Mouse (Mus musculus) cerebellum, adult 2 months (tissue): Measurements from ENCODE around the gene Kcne4. TPM values are rescaled to one million over a fixed set of nuclear protein-coding genes. Genes with fewer than 3 reads are reported as not detected.

ENCODE experiments used
- DNase-seq, 2 experiments: peaks; one replicate each; pipeline ENCODE4 v3.0.0; 2021
- H3K27ac ChIP-seq: fragments of 200-500 bp; 2 replicates; pipeline ENCODE4 v1.5.1; 2012; ENCODE audit warnings: low read length, control low read depth, inconsistent platforms; ENCODE audit not compliant: insufficient read depth
- H3K27me3 ChIP-seq: fragments of 200-500 bp; 2 replicates; pipeline ENCODE4 v1.6.1; 2012; ENCODE audit warnings: inconsistent platforms, mild to moderate bottlenecking, low read length, moderate library complexity; ENCODE audit not compliant: control insufficient read depth, insufficient read depth
- H3K4me1 ChIP-seq: fragments of 200-500 bp; 2 replicates; pipeline ENCODE4 v1.6.1; 2011; ENCODE audit warnings: low read length; ENCODE audit not compliant: control insufficient read depth, insufficient read depth
- H3K4me3 ChIP-seq: fragments of 200-500 bp; replicated peaks from 2 replicates; pipeline ENCODE3; 2011; ENCODE audit warnings: mild to moderate bottlenecking, low read depth, low read length, control low read depth; ENCODE audit not compliant: insufficient read depth
- CTCF ChIP-seq: fragments of 200-500 bp; IDR thresholded peaks from 2 replicates; pipeline ENCODE4 v1.5.1; 2011; ENCODE audit warnings: low read depth, mild to moderate bottlenecking, control low read depth, low read length, moderate library complexity, borderline replicate concordance; ENCODE audit not compliant: insufficient read depth
- POLR2A ChIP-seq: fragments of 200-500 bp; IDR thresholded peaks from 2 replicates; pipeline ENCODE4 v1.6.1; 2011; ENCODE audit warnings: low read length, control low read depth, borderline replicate concordance; ENCODE audit not compliant: insufficient read depth
- WGBS: fragments of 180-500 bp; shearing (Covaris S2); methylation state at CpG from one replicate; pipeline ENCODE4 v1.1.7; 2018; 5-methylcytosine and 5-hydroxymethylcytosine counted together
- polyA plus RNA-seq: library from polyadenylated mRNA; depleted of rRNA; stranded (reverse); fragments of >200 nt; gene quantifications from 2 replicates; pipeline ENCODE4 v1.2.3, GENCODE M21; 2012

The Kcne4 gene
- polyA plus RNA-seq, 1 experiment = 0.56 TPM

DNA sequence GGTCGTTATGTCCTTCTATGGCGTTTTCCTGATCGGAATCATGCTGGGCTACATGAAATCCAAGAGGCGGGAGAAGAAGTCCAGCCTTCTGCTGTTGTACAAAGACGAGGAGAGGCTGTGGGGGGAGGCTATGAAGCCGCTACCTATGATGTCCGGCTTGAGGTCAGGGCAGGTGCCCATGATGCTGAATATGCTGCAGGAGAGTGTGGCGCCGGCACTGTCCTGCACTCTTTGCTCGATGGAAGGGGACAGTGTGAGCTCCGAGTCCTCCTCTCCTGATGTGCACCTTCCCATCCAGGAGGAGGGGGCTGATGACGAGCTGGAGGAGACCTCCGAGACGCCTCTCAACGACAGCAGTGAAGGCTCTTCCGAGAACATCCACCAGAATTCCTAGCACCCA is 1.2 kb downstream of the Kcne4 start:
- H3K27me3 ChIP-seq = no peaks in the 10 kb centered on the region; the same call in 1 of the 2 replicates
- no peak overlapping the region for H3K4me3 ChIP-seq
- WGBS = 85% methylated on average over 16 of the region's 16 CpGs
- no peaks in the 10 kb centered on the region for H3K4me1 ChIP-seq
- TF ChIP-seq POLR2A (no peak), CTCF (no peak)
- H3K27ac ChIP-seq = no peak overlapping the region
- DNase-seq = no peak

DNA sequence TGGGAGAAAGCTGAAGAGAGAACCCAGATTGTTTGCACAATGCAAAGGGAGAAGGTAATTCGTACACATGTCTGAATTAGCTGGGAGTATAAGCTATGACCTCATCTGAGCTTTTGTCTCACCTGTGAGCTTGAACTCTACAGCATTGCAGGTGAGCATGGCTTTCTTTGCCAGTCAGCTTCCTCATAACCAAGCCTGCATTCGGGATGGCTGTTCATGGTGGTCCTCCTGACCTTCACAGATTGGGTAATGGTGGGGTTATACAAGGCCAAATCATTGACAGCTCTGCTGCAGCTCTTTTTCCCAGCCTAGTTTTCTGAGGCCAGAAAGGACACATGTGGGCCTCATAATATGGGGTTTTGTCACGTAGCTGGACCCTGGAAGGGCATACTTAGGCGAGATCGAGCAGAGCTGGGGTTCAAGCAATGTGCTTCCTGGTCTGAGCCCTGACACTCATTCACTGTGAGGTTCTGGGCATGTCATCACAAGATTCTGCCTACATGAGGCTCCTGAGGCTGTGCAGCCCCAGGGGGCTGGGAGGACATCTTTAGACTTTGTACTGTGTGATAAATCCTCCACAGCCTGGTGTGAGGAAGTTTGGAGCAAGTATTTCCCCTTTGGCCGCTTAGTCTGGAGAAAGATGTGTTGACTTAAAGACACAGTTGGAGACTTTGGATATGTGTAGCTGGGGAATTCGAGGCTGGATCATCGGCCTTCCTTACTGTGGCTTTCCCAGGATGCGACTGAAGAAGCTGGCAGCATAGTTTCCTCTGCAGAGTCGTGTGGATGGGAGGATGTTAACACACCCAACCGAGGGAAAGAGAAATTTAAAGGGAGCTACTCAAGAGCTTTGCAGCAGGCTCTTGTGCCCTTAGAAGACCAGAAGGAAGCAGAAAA is 2.3 kb downstream of the Kcne4 start:
- H3K27ac ChIP-seq = no peak overlapping the region
- H3K4me1 ChIP-seq = no peaks in the 10 kb centered on the region
- WGBS = 50% methylated on average over 11 of the region's 11 CpGs
- no peak for TF ChIP-seq POLR2A
- no peak for TF ChIP-seq CTCF
- no peak for DNase-seq
- H3K27me3 ChIP-seq = no peaks in the 10 kb centered on the region; the same call in 1 of the 2 replicates
- no peak overlapping the region for H3K4me3 ChIP-seq

DNA sequence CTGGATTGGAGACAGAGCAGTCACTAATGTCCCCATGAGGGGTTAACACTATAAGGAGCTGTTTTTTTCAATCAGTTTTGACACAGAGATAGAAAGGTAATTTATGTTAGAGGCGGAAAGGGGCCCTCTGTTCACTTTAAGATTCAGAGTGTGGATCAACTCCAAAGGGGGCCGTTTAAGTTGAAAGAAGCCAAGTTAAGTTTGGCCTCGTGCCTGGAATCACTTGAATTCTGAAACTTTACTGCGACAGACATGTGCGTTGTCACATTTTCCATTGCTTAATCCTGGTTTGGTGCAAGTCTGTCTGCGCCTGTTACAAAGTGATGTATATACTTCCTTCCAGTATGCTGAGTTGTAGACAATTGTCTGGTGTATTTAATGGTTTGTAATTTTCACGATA is 3.0 kb downstream of the Kcne4 start:
- no peak overlapping the region for H3K4me3 ChIP-seq
- no peak for TF ChIP-seq CTCF
- TF ChIP-seq POLR2A = no peak
- H3K4me1 ChIP-seq = no peaks in the 10 kb centered on the region
- no peaks in the 10 kb centered on the region; the same call in 1 of the 2 replicates for H3K27me3 ChIP-seq
- 33% methylated on average over 7 of the region's 7 CpGs for WGBS
- H3K27ac ChIP-seq = no peak overlapping the region
- DNase-seq = no peak

DNA sequence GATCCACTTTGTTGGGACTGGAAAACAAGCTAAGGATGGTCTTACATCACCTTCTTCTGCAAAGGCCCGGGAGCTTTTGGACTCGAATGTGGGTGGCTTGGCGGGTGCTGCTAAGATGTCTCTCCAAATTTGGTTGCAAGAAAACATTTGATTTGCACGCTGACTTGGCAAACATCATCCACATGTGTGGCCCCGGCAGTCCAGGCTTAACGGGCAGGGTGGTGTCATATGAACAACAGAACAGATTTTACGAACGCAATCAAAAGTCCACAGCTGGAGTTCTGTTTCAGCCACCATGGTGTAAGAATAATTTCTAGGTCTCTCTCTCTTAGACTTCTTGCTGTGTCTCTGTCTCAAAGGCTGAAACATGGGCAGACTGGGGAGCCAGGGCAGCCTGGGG is 3.6 kb downstream of the Kcne4 start:
- no peak overlapping the region for H3K4me3 ChIP-seq
- TF ChIP-seq CTCF (no peak), POLR2A (no peak)
- no peaks in the 10 kb centered on the region; the same call in 1 of the 2 replicates for H3K27me3 ChIP-seq
- no peak overlapping the region for H3K27ac ChIP-seq
- no peaks in the 10 kb centered on the region for H3K4me1 ChIP-seq
- DNase-seq = no peak
- WGBS = 21% methylated on average over 8 of the region's 8 CpGs

DNA sequence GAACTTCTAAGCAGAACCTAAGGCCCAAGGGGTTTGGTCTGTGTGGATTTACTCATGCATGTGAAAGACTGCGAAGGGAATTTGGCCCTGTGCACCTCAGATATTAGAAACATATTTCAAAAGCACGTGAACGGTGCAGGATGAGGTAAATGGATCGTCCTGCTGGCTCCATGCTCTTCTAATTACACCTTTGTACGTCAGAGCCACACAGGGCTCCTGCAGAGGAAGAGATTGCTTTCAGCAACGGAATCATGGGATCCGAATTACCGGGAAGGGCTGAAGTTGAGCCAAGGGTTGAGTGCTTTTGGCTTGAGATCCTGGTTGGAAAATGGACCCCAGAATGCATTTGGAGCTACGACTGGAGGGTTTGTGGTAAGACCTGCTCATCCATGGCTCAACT is 4.6 kb downstream of the Kcne4 start:
- DNase-seq = no peak
- Histone ChIP-seq H3K4me1 (no peaks in the 10 kb centered on the region), H3K27me3 (no peaks in the 10 kb centered on the region; the same call in 1 of the 2 replicates), H3K4me3 (no peak overlapping the region), H3K27ac (no peak overlapping the region)
- 10% methylated on average over 9 of the region's 9 CpGs for WGBS
- TF ChIP-seq CTCF (no peak), POLR2A (no peak)

DNA sequence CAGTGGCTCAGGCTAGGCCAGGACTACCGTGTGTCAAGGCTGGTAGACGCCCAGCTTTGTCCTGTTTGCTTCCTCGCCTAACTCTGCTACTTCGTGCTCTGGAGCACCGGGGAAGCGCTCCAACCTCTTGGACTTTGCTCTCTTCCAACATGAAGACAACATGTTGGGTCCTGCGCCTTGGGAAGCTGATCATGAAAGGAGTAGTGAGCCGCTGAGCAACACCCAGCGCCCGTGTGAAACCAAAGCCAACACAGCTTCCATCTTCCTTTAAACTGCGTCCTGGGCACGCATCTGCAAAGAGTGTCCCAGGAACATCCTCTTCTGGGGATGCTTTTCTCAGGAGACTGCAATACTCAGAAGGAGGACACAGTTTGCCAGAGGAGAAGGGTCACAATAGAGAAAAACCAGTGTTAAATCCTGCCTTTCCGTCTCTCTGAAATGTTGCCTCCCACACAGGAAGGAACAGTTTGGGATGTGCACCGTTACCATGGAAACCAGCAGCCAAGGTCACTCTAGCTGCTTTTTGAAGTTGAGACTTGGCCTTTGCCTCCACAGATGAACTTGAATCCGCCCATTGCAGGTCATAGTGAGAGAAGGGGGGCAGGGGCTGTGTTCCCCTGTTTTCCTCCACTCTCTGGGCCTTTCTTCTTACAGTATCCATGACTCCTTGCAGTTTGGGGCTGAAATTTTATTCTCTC is 5.3 kb downstream of the Kcne4 start:
- no peaks in the 10 kb centered on the region for H3K4me1 ChIP-seq
- TF ChIP-seq CTCF (no peak), POLR2A (no peak)
- H3K27me3 ChIP-seq = no peaks in the 10 kb centered on the region; the same call in 1 of the 2 replicates
- no peak for DNase-seq
- no peak overlapping the region for H3K4me3 ChIP-seq
- WGBS = 89% methylated on average over 15 of the region's 15 CpGs
- no peak overlapping the region for H3K27ac ChIP-seq

DNA sequence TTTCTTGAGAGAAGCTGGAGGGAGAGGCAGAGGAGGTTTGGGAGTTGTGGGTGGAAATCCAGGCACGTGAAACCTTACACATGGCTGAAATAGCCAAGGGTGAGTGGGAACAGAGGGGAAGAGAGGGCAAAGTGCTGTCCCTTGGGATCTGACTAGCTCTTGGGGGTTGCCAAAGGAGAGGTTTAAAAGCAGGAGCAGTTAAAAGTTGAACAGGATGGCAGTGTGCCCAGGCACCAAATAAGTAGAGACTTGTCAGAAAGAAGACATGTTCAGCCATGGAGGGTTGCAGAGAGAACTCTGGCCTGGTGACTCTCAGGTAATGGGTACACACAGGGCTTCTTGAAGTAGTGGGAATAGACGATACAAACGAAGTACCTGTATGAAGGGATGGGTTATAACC is 8.7 kb downstream of the Kcne4 start:
- Histone ChIP-seq H3K4me3 (no peak overlapping the region), H3K27ac (no peak overlapping the region), H3K27me3 (no peaks in the 10 kb centered on the region; the same call in 1 of the 2 replicates), H3K4me1 (no peaks in the 10 kb centered on the region)
- 87% methylated on average over 3 of the region's 3 CpGs for WGBS
- DNase-seq = no peak
- TF ChIP-seq POLR2A = no peak
- no peak for TF ChIP-seq CTCF
